Mouse (Mus musculus): ENCODE results near the gene E330021D16Rik. TPM values are rescaled to one million over a fixed set of nuclear protein-coding genes. Genes with fewer than 3 reads are reported as not detected.
"Not testable (repeated sequence)": the region's sequence is repeated elsewhere in the genome, so short reads cannot be mapped to it uniquely, and the experiment has no call there.

The E330021D16Rik gene
- not detected for total RNA-seq (2021)
- long read RNA-seq = 0 reads

DNA sequence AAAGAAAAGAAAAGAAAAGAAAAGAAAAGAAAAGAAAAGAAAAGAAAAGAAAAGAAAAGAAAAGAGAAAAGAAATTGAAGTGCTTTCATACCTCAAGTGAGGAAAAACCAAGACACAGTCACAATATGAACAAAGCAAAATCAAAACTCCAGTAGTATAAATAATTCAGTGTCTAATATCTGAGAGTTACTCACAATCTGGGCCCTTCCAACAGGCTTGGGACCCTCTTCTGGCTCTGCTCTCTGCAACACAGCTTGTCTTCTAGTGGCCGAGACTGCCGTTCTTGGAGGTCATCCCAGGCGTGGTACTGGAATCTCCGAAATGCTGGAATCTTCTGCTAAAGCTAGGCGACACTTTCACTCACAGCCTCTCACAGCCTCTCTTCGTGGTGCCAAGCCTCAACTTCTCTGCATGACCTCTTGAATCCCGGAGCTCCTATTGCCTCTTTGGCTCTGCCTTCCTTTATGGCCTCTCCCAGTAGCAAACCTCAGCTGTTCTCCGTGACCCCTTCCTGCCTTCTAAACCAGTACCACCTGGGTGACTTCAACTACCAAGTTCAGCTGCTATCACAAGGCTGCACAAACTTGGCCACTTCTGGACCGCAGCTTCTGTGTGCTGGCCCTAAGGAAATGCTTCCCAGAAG, at the start of gene E330021D16Rik:
TSS of gene E330021D16Rik (minus strand) at position 437 of the 643 bp plus-strand sequence.
- DNase-seq (ENCODE audit: low spot score in 2 of 2) = no peak

DNA sequence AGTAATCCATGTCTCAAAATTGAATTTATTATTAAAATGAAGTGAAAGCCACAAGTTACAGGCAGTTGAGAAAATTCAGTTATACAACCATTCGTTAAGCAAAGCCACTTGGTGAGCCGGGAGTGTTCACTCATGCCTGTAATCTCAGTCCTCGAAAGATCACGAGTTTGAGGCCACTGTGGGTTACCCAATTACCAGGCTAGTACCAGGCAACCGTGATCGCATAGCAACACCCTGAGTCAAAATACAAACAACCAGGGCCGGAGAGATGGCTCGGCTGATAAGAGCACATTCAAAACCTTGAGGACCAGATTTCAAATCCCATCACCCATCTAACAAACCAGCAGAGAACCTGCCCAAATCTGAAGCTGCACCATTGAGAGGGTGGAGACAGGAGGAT, 49.7 kb upstream of the E330021D16Rik start:
- no peak for DNase-seq (ENCODE audit: low spot score in 2 of 2)

DNA sequence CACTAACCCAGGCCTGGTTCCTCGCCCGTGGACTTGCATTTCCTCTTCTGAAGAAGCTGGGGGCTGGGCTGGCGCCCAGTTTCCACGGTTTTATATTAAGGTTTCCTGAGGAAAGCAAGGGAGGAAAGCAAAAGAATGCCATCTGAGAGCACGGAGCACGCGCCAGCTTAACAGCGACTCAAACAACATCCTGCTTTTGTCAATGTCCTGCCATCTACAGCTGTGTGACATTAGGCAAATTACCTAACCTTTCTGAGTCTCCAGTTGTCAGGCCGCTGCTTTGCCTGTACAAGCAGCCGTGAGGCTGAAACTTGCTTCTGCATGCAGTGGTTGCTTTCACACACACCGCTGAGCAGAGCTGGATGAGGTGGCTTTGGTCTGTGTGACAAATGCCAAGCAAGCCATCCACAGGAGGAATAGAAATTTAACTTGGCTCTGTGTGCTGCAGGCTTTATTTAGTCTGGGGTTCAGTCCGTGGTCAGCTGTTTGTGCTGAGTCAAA, 48.8 kb upstream of the E330021D16Rik start:
- no peak for DNase-seq (ENCODE audit: low spot score in 2 of 2)

DNA sequence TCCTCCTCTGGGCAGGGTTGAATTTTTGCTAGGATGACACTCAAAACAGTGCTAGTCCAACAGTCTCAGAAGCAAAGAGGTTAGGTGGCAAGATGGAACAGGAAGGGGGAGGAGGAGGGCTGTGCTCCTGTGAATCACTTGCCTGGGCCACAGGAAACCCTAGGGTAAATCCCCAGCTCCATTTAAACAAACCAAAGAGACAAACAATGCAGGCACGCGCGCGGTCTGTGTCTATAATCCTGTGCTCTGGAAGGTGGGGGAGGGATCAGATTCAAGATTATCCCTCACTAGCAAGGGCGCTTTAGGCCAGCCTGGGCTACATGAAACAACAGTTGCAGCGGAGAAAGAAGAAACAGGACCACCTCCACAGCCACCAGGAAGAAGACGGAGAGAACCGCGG, 48.1 kb upstream of the E330021D16Rik start:
- DNase-seq (ENCODE audit: low spot score in 2 of 2) = no peak

DNA sequence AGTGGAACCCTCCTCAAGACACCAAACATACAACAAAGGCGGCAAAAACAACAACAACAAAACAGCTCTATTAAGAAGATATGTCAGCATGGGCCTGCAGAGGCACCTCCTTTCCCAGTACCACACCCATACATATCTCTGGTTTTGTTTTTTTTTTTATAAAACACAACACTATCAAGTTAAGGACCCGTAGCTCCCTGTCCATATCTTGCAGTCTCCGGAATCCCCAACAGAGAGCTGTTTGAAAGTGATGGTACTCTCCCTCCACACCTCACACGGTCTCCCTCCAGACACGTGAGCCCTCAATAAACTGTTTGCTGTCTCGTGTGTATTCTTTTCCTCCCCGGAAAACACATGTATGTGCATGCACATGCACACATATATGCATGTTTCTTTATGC, 43.8 kb upstream of the E330021D16Rik start:
- no peak for DNase-seq (ENCODE audit: low spot score in 2 of 2)

DNA sequence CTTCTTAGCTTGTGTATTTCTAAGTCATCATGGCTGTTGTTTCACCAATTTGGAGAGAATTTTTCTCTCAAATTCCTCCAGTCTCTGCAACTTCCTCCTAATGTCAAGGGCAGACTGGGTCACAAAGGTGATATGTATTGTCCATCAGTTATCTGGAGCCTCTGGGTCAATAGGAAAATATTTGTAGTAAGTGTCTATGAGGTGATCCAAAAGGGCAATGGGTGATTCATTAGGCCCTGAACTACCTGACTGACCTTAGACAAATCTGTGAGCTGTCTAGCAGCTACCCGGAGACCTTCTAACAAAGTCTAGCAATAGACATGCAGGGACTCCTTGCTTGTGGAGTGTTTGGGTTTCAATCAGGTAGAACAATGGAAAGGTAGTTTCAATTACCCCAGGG, 40.9 kb upstream of the E330021D16Rik start:
- no peak for DNase-seq (ENCODE audit: low spot score in 2 of 2)

GRCm38 (mm10) chr6:136455696-136456095, 40.3 kb upstream of the E330021D16Rik start:
- no peak for DNase-seq (ENCODE audit: low spot score in 2 of 2)

GRCm38 (mm10) chr6:136452623-136453022, 37.3 kb upstream of the E330021D16Rik start:
- DNase-seq (ENCODE audit: low spot score in 2 of 2) = no peak

DNA sequence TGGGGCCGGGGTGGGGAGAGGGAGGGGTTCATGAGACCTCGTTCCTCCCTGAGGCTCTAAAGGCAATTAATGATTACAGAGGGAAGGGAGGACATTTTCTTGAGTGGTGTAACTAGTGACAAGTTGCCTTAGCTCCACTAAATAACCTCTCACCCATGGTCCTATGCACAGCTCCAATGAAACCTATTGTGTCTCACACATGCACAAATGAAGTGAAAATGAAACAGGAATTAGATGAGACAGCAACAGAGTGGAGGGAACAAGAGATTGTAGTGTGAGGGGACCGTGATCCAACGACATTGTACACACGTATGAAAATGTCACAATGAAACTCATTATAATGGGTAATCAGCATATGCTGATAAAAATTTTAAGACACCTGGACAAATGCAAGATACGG, 35.5 kb upstream of the E330021D16Rik start:
- no peak for DNase-seq (ENCODE audit: low spot score in 2 of 2)

- no peak for DNase-seq (ENCODE audit: low spot score in 2 of 2)
Observed at GRCm38 (mm10) chr6:136449930-136450329, 34.6 kb upstream of the E330021D16Rik start.

DNA sequence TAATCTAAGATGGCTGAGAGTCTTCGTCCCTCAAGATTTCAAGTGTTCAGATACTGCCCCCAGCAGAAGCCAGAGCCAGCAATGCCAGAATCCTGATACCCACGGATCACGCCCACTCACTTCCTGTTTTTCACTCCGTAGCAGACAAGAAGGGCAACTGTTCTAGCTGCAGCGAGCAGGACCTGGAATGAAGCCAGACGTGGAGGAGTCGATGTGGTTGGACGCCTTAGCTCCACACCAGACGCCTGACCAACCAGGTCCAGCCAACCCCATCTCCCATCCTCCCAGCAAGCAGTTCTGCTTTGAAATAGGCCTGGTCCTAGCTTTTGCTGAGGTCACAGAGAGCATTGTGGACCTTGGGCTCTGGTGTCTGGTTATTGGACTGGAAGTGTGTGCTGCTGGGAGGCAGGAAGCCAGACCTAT, 33.9 kb upstream of the E330021D16Rik start:
- peak in 1 of 2 experiments; percentile 37 for DNase-seq (ENCODE audit: low spot score in 2 of 2)

- not testable (repeated sequence) for DNase-seq (ENCODE audit: low spot score in 2 of 2)
Observed at GRCm38 (mm10) chr6:136439205-136439604, 23.8 kb upstream of the E330021D16Rik start.

DNA sequence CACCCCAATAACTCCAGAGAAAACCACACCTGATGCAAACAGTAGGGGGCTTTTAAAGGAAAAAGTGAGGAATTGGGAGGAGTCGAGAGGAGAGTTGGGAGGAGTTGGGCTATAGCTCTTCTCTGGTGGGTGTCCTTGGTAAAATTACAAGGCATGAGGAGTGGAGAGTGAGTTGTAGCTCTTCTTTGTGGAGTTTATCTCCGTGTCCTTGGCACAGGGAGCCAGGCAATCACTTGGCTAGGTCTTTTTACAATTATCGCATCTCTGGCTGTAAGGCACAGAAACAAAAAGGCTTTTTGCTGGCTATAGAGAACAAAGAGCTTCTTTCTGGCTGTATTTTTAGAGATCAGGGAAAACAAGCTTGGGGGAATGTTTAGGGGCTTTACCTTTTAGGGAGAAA, 20.8 kb upstream of the E330021D16Rik start:
- not testable (repeated sequence) for DNase-seq (ENCODE audit: low spot score in 2 of 2)

DNA sequence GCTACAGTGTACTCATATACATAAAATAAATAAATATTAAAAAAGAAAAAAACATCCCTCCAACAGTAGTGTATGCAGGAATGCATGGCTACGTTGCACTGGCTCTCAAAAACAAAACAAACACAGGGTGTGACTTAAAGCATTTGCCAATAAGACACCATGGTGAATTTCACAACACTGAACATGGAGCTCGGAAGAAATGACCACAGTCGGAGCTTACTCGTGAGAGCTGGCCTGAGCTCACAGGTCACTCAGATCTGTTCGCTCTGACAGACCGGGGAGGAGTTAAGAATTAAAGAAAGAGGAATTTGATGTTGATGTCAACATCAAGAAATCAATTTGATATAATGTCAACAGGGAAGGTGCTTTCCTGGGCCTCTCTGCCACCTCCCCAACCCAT, 18.2 kb upstream of the E330021D16Rik start:
- DNase-seq (ENCODE audit: low spot score in 2 of 2) = no peak

DNA sequence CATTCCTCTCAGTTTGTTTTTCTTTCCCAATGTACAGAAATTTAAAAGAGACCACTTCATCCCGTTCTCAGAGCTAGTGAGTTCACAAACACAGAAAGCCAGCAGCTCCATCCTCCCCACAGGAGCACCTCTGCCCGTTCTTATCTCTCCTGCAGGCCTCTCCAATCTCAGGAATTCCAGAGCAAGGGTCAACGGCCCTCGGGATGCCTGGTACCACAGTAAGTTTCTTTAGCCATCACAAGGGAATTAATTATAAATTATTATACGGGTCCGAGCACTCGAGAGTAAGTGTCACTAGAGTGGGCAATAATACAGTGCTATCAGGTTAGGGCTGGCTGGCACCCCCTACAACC, 16.5 kb upstream of the E330021D16Rik start:
- DNase-seq (ENCODE audit: low spot score in 2 of 2) = no peak

GRCm38 (mm10) chr6:136431169-136431895, 16.0 kb upstream of the E330021D16Rik start:
- no peak for DNase-seq (ENCODE audit: low spot score in 2 of 2)

- no peak for DNase-seq (ENCODE audit: low spot score in 2 of 2)
Observed at GRCm38 (mm10) chr6:136429441-136429840, 14.1 kb upstream of the E330021D16Rik start.

- DNase-seq (ENCODE audit: low spot score in 2 of 2) = no peak
Observed at GRCm38 (mm10) chr6:136428412-136428811, 13.0 kb upstream of the E330021D16Rik start.

- DNase-seq (ENCODE audit: low spot score in 2 of 2) = no peak
Observed at GRCm38 (mm10) chr6:136427240-136427639, 11.9 kb upstream of the E330021D16Rik start.

GRCm38 (mm10) chr6:136425956-136426355, 10.6 kb upstream of the E330021D16Rik start:
- DNase-seq (ENCODE audit: low spot score in 2 of 2) = no peak

GRCm38 (mm10) chr6:136424166-136424565, 8.8 kb upstream of the E330021D16Rik start:
- DNase-seq (ENCODE audit: low spot score in 2 of 2) = no peak

DNA sequence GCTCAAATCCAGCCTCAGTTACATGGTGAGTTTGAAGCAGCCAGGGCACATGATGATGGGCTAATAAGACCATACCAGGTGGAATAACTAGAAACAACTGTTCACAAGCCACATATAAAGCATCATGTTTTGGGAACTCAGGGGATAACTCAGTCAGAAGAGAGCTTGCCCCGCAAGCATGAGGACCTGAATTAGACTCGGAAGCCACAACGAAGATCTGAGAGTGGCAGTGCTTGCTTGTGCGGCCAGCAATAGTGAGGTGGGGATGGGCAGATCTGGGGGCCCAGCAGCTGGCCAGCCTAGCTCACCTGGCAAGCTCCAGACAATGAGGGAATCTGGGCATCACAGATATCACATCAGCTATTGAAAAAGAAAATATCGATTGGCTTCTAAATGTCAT, 7.8 kb upstream of the E330021D16Rik start:
- DNase-seq (ENCODE audit: low spot score in 2 of 2) = no peak

Data from layer of hippocampus, postnatal 10 days (tissue).